Mouse (Mus musculus): Measurements from ENCODE around the gene Scgn. TPM values are rescaled to one million over a fixed set of nuclear protein-coding genes. Genes with fewer than 3 reads are reported as not detected.

Scgn gene
- not detected for total RNA-seq (2022)

- no peak for DNase-seq (ENCODE audit: low spot score in 2 of 2)
These were observed at the start of gene Scgn for GRCm38 (mm10) chr13:23990928-23991327. Scgn (minus strand) TSS chr13:23991214.

- DNase-seq (ENCODE audit: low spot score in 2 of 2) = no peak
These were observed 49.2 kb upstream of the Scgn start for GRCm38 (mm10) chr13:24040221-24040620.

- DNase-seq (ENCODE audit: low spot score in 2 of 2) = no peak
These were observed 46.5 kb upstream of the Scgn start for GRCm38 (mm10) chr13:24037502-24037901.

- DNase-seq (ENCODE audit: low spot score in 2 of 2) = no peak
These were observed 45.1 kb upstream of the Scgn start for GRCm38 (mm10) chr13:24036150-24036549.

- DNase-seq (ENCODE audit: low spot score in 2 of 2) = no peak
These were observed 36.5 kb upstream of the Scgn start for GRCm38 (mm10) chr13:24027191-24028170.

- no peak for DNase-seq (ENCODE audit: low spot score in 2 of 2)
These were observed 27.5 kb upstream of the Scgn start for GRCm38 (mm10) chr13:24018515-24018914.

GRCm38 (mm10) chr13:24005528-24005927, 14.5 kb upstream of the Scgn start:
- DNase-seq (ENCODE audit: low spot score in 2 of 2) = no peak

GRCm38 (mm10) chr13:24001797-24002196, 10.8 kb upstream of the Scgn start:
- no peak for DNase-seq (ENCODE audit: low spot score in 2 of 2)

GRCm38 (mm10) chr13:24001081-24001480, 10.1 kb upstream of the Scgn start:
- no peak for DNase-seq (ENCODE audit: low spot score in 2 of 2)

GRCm38 (mm10) chr13:23998826-23999225, 7.8 kb upstream of the Scgn start:
- no peak for DNase-seq (ENCODE audit: low spot score in 2 of 2)

- no peak for DNase-seq (ENCODE audit: low spot score in 2 of 2)
These were observed 3.7 kb upstream of the Scgn start for GRCm38 (mm10) chr13:23994756-23995155.

GRCm38 (mm10) chr13:23994024-23994423, 3.0 kb upstream of the Scgn start:
- DNase-seq (ENCODE audit: low spot score in 2 of 2) = no peak

- no peak for DNase-seq (ENCODE audit: low spot score in 2 of 2)
These were observed 563 bp downstream of the Scgn start for GRCm38 (mm10) chr13:23990451-23990850.

- no peak for DNase-seq (ENCODE audit: low spot score in 2 of 2)
These were observed 5.9 kb downstream of the Scgn start for GRCm38 (mm10) chr13:23985130-23985529.

GRCm38 (mm10) chr13:23972271-23972670, 18.7 kb downstream of the Scgn start:
- no peak for DNase-seq (ENCODE audit: low spot score in 2 of 2)

- no peak for DNase-seq (ENCODE audit: low spot score in 2 of 2)
These were observed 19.1 kb downstream of the Scgn start for GRCm38 (mm10) chr13:23971870-23972269.

- no peak for DNase-seq (ENCODE audit: low spot score in 2 of 2)
These were observed 26.1 kb downstream of the Scgn start for GRCm38 (mm10) chr13:23964909-23965308.

GRCm38 (mm10) chr13:23959776-23960175, 31.2 kb downstream of the Scgn start:
- no peak for DNase-seq (ENCODE audit: low spot score in 2 of 2)

- DNase-seq (ENCODE audit: low spot score in 2 of 2) = no peak
These were observed 40.1 kb downstream of the Scgn start for GRCm38 (mm10) chr13:23950928-23951327.

- DNase-seq (ENCODE audit: low spot score in 2 of 2) = no peak
These were observed 41.3 kb downstream of the Scgn start for GRCm38 (mm10) chr13:23949484-23950246.

GRCm38 (mm10) chr13:23946254-23946653, 44.8 kb downstream of the Scgn start:
- DNase-seq (ENCODE audit: low spot score in 2 of 2) = no peak

- no peak for DNase-seq (ENCODE audit: low spot score in 2 of 2)
These were observed 48.2 kb downstream of the Scgn start for GRCm38 (mm10) chr13:23942861-23943260.

Data from gastrocnemius, adult 8-10 months (tissue).